Mouse (Mus musculus) liver (tissue): ENCODE measurements around the gene Mtcl1.

Experiments used
- DNase-seq: peaks from one replicate; pipeline ENCODE4 v3.0.0-alpha.2; 2020; ENCODE audit warnings: mixed read lengths

Mtcl1 gene

DNA sequence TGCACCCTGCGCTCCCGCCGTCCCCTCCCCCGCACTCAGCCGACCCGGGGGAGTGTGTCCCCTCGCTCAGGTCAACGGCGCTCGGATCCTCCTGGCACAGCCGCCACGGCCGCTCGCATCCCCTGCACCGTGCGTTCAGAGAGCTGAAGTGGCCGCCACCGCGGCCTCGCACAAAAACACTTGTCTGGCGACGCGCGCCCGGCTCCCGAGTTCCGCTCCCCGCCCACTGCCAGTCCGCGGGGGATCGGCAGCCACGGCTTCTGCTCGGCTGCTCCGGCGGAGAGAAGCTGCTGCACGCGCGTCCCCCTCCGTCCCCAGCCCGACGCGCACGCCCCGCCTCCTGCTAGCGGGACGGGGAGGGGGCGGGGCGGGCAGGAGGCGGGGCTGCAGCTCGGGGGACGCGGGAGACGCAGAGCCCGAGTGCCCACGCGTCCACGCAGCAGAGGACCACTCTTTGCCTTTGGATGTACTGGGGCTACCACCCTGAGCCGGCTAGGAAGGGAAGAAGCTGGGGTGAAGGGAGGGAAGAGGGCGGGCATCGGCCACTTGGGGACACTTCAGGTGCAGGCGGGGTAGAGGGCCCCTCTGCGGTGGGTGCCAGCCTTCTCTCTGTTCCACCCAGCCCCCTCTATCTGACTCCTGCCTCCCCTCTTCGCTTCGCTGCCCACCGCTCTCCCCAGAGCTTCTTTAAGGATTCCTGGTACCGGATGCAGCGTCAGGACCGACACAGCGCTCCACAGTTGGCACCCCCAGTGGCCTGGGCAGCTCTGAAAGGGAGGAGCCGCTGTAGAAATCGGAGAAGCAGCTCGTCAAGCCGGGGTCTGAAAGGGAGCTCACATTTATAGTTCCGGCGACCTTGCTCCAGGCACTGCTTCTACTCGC, at the start of gene Mtcl1:
Gene Mtcl1, minus strand, starts transcription at position 291 of the 882 bp plus-strand sequence.
- DNase-seq: peak; percentile 61

DNA sequence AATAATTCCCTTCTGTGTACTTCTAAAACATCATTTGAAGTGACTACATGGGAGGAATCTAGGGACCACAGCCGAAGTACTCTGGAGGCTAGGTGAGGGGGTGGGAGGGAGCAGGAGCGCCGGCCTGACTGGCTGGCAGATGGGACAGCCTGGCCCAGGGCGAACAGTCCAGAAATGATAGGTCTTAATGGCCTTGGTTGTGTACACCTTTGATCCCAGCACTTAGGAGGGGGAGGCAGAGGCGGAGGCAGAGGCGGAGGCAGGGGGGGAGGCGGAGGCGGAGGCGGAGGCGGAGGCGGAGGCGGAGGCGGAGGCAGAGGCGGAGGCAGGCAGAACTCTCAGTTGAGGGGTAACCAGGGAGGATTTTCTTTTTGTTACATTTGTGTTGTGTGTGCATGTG, 49.0 kb upstream of the Mtcl1 start:
- no peak for DNase-seq

DNA sequence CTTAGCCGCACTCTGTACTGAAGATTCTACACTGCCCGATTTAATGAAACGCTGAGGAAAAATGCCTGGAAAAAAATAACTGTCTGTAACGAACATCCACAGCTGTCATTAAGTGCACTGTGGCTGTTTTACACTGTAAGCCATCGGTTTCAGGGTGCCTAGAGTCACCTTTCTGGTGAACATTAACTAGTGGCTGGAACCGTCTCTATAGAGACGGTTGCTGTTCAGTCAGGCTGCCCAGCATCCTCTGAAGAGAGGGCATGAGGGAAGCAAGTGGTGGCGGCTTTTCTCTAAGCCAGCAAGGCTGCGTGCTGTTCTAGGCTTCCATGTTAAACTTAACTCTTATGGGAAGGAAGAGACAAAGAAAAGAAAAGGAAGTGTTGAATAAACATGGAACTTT, 47.0 kb upstream of the Mtcl1 start:
- DNase-seq: no peak

DNA sequence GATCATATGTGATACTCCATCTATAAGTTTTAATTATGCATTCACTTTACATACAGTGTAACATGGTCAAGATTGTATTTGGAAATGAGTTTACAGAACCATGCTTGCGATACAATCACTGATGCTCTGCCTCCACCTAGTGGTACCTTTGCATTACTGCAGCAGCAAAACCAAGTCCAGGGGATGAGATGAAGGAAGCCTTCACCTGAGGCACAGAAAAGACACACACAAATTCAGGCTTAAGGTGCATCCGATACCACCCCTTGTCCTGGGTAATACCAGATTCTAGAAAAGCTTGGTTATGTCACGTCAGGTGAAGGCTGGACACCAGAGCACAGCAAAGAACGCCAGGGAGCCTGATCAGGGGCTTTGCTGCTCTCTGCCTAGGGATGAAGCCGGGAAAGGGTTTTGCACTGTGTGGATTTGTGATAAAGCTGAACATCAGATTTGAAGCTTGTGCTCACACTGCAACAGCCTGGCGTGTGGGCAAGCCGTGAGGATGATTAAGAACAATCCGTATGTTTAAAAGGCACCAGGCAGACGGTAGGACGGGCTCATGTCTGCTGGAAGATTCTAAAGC, 40.6 kb upstream of the Mtcl1 start:
- DNase-seq: peak; percentile 38

DNA sequence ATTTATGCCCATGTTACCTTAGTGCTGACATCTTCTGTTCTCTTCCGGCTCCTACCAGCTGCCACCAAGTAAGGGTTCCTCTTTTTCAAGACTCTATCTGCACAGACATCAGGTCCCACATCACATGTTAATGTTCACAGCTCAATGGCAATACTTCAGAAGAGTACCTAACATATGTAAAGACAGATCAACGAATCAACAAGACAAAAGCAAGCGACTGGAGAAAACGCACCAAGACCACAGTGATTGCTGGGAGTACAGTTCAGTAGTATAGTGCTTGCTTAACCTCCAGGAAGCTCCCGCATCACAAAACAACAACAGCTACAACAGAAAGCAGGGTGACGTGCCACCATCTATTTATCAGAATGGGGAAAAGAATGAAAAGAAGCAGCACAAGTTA, 37.0 kb upstream of the Mtcl1 start:
- no peak for DNase-seq

DNA sequence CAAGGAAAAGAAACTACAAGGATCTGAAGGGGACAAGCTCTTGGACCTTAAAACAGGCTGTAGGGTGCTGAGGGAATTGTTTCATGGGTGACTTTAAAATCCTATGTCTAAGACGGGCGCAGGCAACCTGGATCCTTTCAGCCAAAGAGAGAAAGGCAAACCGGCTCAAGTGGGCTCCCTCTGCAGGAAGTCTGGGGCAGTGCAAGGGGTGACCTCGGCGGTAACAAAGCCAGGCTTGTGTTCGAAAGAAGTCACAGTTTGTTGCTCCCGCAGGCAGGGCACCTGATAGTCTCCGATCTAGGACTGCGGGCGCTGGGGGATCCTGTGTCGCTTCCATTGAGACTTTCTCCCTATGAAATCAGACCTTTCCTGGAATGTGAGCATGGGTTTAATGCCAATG, 36.2 kb upstream of the Mtcl1 start:
- peak; percentile 63 for DNase-seq

DNA sequence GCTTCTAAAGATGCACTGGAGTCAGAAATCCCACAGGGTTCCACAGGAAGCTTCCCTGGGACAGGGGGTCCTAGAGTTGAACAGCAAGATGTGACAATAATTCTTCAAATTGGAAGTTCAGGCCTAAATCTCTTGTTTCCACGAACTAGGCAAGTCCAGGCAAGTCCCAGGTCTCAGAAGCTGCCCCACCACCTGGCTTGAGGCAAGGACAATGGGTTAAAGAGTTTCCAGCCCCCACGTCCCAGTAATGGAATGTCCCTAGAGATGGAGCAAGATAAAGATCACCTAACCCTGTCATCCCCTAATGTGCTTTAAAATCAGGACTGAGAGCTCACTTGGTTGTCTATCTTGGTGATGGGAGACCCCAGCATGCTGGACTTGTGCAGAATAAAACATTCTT, 35.4 kb upstream of the Mtcl1 start:
- DNase-seq: no peak

DNA sequence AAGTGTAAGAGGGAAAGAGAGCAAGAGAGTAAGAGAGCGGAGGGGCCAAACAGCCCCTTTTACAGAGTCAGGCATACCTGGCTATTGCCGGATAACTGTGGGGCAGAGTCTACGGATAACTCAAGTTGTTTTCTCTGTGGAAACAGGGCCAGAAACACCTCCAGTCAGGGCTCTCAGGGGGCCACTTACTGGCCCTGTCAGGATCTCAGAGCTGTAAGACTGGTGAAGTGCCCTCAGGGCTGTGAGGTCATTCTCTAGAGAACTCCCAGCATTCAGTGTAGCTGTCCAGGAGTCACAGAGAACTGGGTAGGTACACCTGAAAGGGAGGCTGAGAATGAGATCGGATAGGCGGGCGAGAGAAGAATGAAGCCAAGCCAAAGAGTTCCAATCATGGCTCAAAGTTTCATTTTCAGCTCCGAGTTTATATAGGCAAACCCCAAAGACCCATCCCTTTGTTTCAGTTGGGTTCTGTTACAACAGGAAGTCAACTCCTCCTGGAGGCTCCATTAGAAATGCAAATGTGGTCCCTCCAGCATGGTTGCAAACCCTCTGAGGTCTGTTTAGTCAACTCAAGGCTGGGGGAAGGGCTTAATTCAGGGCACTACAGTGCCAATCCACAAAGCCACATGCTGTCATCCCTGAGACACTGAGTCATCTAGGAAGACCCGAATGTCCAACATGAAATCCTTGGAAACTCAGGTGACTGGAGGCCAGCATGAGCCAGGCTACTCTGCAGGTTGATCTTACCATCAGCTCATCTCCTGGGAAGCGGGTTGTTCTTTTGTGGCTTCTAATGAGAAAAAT, 34.3 kb upstream of the Mtcl1 start:
- no peak for DNase-seq

DNA sequence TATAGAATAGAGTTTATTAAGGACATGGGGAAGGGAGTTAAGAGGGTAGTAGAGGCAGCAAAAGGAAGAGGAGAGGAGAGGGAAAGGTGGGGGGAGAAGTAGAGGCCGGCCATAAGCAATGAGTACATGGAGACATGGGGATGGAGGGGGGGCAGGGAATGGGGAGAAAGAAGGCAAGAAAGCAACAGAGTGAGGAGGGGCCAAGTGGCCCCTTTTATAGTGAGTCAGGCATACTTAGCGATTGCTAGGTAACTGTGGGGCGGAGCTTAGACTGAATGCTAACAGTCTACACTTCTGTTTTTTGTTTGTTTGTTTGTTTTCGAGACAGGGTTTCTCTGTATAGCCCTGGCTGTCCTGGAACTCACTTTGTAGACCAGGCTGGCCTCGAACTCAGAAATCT, 31.7 kb upstream of the Mtcl1 start:
- DNase-seq: no peak

DNA sequence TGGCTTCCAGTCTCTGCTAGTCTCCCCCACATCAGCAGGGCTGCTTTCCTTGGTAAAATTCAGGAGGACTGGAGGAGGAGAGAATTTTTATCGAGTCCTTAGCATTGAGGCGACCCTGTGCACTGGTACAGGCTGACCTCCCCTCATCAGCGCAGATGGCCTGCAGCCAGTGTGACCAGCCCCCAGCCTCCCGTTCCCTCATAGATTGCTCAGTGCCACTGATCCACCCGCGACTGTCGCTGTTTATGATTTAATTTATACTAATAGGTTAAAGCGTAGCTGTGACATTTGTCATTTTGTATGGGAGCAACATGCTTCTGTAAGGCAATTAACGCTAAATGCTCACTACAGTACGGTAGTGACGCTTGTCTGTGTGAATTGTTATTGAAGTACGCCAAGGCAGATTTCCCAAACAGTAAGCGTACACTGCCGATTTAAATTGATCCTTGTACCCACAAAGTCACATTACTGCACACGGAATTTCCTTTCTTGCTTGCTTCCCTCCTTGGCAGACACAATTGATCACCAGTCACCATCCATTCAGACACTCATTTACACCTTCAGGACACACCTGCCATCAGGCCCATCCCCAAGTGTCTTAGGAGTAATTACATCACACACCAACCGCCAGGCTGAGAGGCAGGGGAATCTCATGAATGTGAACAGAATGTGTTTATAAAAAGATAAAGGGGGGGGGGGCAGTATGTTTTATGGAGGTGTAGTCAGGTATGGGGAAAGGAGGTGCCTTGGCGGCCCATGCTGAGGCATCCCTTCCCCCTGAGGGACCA, 31.1 kb upstream of the Mtcl1 start:
- DNase-seq: no peak

DNA sequence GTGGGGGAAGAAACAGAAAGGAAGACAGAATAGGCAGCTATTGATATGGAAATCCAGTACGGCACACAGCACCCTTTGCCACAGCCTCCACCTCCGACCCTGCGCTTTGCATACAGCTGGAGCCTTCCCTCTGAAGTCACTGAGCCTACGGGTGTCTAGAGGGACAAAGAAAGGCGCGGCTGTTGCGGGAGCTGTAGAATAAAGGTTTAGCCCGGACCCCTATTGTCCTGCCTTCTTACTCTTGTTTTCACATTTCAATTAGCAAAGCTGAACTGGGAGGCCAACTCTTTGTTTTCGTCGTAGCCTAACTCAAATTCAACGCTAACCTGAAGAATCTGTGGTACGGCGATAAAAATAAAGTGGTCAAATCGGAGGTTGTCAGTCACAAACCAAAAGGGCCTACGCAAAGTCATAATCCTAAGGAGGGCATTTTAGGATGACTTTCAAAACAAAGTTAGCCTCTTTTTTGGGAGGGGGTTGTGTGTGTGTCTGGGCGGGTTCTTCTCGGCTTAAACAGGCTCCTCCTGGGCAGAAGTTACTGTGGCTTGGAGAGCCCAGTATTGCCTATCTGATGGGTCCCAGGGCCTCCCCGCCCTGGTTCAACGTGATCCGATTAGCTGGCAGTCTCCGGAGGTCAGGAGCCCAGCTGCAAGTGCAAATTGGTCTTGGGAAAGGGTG, 30.4 kb upstream of the Mtcl1 start:
- DNase-seq: peak; percentile 73

DNA sequence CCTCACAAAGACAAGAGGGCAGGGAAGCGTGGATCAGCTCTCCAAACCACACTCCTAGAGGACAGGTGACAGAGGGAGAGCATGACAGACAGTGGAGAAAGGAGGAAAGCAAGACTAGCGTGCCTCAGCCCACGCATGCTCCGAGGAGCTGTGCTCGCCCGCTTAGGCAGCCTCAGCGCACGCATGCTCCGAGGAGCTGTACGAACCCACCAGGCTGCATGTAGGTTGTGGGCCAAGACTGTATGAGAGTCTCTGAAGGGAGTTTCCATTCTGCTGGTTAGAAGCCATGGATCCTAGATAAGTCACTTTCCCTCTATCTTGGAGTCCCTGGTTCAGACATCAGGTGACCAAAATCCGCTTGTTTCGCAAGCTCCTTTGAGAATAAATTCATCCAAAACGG, 29.8 kb upstream of the Mtcl1 start:
- peak; percentile 36 for DNase-seq

DNA sequence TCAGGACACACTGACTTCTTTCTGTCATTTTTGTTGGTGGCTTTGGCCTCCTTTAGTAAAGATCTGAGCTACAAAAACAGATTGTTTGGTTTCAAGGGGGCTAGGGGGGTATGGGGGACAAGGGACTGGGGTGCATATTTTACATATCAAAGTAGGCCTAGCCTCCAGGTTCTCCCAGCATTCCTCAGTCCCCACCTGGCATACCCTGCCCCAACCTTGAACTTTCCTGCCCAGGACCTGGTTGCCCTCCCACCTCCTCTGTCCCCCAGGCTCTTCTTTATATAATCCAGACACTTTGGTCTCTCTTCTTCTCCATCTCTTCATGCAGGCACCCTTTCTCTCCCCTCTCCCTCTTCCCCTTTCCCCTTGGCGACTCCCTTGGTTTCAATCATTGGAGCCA, 23.7 kb upstream of the Mtcl1 start:
- no peak for DNase-seq

DNA sequence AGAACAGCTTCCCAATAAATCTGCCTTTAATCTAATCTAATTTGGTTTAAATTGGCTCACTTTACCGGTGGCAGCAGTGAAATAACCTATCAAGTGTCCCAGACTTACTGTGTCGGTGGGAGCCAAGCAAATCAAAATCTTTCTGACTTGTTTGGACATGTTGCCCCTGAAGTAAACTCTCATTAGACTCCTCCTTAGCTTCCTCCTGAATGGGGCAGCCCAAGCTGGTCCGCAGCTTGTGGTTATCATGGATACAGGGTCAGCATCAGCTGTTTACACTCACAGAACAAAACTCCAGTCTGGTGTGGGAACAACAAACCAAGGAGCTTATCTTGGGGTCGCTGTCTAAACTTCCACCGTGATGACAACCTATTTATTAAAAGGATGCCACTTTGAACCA, 22.2 kb upstream of the Mtcl1 start:
- no peak for DNase-seq

DNA sequence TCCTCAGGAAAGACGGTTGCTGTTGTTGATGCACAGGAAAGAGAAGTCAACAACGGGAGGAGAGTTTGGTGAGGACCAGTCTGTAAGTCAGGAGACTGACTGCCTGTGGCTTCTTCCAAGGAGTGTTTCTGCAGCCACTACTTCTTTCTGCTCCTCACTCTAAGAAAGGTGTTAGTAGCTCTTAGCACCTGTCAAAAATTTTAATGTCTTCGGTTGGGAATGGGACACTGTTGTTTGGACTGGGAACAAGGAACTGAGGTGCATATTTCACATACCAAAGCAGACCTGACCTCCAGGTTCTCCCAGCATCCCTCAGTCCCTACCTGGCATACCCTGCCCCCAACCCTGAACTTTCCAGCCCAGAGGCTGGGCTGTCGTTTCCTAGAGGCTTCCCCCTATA, 21.7 kb upstream of the Mtcl1 start:
- DNase-seq: no peak

DNA sequence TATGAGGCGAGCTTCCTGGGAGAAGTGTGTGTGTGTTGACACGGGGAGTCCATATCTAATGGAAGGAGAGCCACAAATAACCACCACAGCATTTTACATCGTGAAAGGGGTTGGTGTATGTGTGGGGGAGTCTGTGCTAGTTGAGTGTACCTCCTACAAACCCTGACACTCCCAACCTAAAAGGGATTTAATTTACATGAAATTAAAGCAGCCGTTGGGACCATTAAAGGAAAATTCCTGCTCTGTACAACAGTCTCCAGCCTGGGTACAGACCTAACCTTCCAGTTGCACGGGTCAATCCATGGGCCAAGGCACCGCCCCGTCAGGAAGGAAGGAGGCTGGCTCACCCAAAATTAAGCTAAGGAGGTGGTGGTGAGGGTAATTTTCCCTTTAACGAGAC, 20.5 kb upstream of the Mtcl1 start:
- DNase-seq: no peak

DNA sequence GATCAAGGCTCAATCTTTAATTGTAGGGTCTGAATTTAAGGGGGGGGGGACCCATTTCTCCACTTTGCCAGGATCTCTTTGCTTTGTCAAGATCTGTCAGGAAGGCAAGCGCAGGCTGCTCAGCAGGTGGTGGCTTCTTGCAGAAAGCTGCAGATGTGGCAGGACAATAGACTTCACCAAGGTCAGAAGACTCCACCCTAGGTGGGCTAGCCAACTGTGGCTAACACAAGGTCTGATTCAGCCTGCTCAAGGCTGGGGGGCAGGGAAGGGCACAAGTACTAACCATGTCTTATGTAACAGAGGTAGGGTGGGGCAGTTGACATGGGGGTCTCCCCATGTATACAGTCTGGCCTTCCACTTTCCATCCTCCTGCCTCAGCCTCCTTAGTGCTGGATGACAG, 7.7 kb upstream of the Mtcl1 start:
- no peak for DNase-seq

DNA sequence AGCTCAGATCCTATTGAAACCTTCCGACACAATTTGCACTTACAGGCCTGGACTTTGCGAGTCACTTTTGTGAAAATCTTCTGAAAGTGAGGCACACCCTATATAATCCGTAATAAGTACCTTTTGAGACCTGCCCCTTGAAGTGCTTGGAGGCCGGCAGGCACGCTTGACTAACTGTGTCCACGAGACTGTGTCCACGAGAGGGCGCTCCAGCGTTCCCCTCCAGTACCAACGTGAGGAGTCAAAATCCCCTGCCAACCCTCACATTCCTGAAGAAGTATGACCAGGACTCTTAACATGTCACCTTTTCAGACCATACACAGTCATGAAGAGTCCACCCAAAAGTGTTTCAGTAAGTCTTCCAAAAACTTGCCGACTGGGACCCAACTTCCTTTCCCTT, 1.6 kb upstream of the Mtcl1 start:
- peak; percentile 76 for DNase-seq

DNA sequence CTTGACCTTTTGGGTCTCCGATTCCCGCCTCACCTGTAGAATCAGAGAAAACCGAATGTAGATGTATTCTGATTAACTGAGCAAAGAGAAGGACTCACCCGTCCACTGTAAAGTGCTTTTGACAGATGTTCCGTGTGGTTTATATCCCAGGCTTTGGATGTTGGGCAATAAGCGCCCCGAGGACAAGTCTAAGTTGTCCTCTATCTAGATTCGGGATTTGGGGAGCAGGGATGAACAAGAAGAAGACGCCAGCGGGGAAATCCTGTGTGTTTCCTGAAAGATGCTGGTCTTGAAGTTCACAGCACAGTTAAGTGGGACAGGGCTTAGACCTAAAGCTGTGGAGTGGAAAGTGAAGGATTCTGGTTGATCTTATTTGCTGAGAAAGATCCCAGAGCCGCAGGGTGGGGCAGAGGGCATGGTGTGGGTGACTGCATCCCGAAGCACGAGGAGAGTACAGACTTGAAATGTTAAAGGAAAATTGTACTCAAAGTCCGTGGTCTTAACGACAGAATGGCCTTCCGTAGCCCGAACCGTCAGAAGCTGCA, 1.0 kb upstream of the Mtcl1 start:
- DNase-seq: no peak

DNA sequence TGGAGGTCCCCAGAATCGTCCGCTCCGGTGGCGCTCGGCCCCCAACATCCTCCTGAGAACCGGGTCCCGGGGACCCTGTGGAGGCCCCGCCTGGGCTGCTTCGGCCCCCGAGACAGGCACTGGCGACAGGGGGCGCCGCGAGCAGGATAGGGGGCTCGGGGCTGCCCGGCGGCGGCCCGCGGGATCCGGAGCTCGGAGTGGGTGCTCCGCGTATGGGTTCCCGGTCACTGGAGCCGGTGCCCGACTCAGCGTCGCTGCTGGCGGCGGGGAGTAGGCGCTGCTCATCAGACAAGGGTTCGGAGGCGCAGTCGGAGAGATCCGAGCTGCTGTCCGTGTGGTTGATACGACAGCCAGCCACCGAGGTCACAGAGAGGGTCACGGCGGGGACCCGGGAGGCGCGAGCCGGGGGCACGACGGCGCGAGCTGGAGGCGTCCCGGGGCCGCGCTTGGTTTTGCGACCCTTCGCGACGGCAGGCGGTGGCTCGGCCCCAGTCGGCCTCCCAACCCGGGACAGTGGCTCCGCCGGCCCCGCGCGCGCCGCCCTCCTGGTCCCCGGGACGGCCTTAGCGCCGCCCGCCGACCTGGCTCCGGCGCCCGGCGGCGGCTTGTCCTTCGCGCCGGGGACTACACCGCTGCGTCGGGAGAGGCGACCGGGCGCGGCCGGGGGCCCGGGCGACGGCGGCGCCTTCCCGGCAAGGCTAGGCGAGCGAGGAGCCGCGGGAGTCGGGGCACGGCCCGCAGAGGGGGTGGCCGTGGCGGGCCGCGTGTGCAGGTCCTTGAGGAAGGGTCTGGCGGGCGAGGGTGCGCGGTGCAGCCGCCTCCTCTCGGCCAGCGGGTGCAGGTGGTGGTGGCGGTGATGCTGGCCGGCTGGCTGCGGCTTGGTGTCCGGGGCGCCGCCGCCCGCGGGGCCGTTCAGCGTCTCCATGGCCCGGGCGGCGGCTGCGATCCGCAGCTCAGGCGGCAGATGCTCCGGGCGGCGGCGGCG, 837 bp downstream of the Mtcl1 start:
- peak; percentile 16 for DNase-seq

DNA sequence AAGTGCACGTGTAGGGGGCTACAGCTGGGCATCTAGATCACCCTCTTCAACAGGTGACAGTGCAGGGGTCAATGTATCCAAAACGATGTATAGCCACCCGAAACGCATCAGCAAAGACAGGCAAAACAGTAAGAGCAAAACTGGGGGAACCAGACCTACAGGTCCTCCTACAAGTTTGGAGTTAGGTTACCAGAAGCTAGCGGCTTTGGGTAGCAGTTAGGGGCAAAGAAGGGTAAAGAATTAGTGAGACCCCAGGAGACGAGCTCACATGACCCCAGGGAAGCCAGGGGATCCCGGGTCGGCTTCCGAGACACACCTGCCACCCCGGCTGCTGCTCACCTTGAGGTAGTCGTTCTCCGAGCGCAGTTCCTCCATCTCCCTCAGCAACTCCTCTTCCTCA, 1.6 kb downstream of the Mtcl1 start:
- DNase-seq: no peak
